Mouse (Mus musculus) cerebellum, adult 2 months (tissue): ENCODE measurements around the gene Etl4.

ENCODE experiments used
- CTCF ChIP-seq: fragments of 200-500 bp; IDR thresholded peaks from 2 replicates; pipeline ENCODE4 v1.5.1; 2011; ENCODE audit warnings: low read depth, mild to moderate bottlenecking, control low read depth, low read length, moderate library complexity, borderline replicate concordance; ENCODE audit not compliant: insufficient read depth
- POLR2A ChIP-seq: fragments of 200-500 bp; IDR thresholded peaks from 2 replicates; pipeline ENCODE4 v1.6.1; 2011; ENCODE audit warnings: low read length, control low read depth, borderline replicate concordance; ENCODE audit not compliant: insufficient read depth

GRCm38 (mm10) chr2:20453506-20454206, 544.1 kb downstream of the Etl4 start:
- no peak for TF ChIP-seq CTCF
- no peak for TF ChIP-seq POLR2A
